Mouse (Mus musculus) heart, postnatal 0 days (tissue): Measurements from ENCODE around the gene Fermt1.

Experiments used
- CTCF ChIP-seq: IDR thresholded peaks from 2 replicates; pipeline ENCODE4 v1.5.1; 2016; ENCODE audit warnings: antibody characterized with exemption, control low read depth, low read depth
- EP300 ChIP-seq: IDR thresholded peaks from 2 replicates; pipeline ENCODE4 v1.6.1; 2016; ENCODE audit warnings: antibody characterized with exemption, low read depth

GRCm38 (mm10) chr2:132860435-132860834, 85.3 kb downstream of the Fermt1 start:
- TF ChIP-seq CTCF (no peak), EP300 (no peak)
